Mouse (Mus musculus) heart, embryonic 13.5 days (tissue): ENCODE results near the gene Cacna1c. TPM values are rescaled to one million over a fixed set of nuclear protein-coding genes. Genes with fewer than 3 reads are reported as not detected.

ENCODE experiments used
- ATAC-seq: fragments of 200-750 bp; cut with Nextera tagmentation; 2 replicates; pipeline ENCODE4 v1.8.0; 2017; ENCODE audit warnings: moderate TSS enrichment; ENCODE audit not compliant: insufficient number of reproducible peaks, low FRiP score, low TSS enrichment; ENCODE audit errors: extremely low read depth
- H3K27ac ChIP-seq: fragments of 300-500 bp; sonication (generic); replicated peaks from 2 replicates; pipeline ENCODE4 v1.5.1; 2015; ENCODE audit warnings: moderate library complexity, mild to moderate bottlenecking, inconsistent platforms
- H3K27me3 ChIP-seq: fragments of 300-500 bp; sonication (generic); replicated peaks from 2 replicates; pipeline ENCODE4 v1.6.1; 2015; ENCODE audit warnings: mild to moderate bottlenecking, inconsistent platforms
- H3K36me3 ChIP-seq: fragments of 300-500 bp; sonication (generic); 2 replicates; pipeline ENCODE4 v1.6.1; 2015; ENCODE audit warnings: mild to moderate bottlenecking, inconsistent platforms
- H3K4me1 ChIP-seq: fragments of 300-500 bp; sonication (generic); 2 replicates; pipeline ENCODE4 v1.6.1; 2015; ENCODE audit warnings: inconsistent platforms
- H3K4me2 ChIP-seq: fragments of 300-500 bp; sonication (generic); 2 replicates; pipeline ENCODE4 v1.6.1; 2015; ENCODE audit warnings: inconsistent platforms, mild to moderate bottlenecking, moderate library complexity
- H3K4me3 ChIP-seq: fragments of 300-500 bp; sonication (generic); 2 replicates; pipeline ENCODE4 v1.5.1; 2015; ENCODE audit warnings: moderate library complexity, mild to moderate bottlenecking, inconsistent platforms
- H3K9ac ChIP-seq: fragments of 300-500 bp; sonication (generic); 2 replicates; pipeline ENCODE4 v1.6.1; 2015; ENCODE audit warnings: inconsistent platforms, mild to moderate bottlenecking, moderate library complexity
- H3K9me3 ChIP-seq: fragments of 300-500 bp; sonication (generic); 2 replicates; pipeline ENCODE4 v1.6.1; 2016; ENCODE audit warnings: inconsistent platforms
- WGBS: fragments of 180-500 bp; shearing (Covaris S2); methylation state at CpG from one replicate; pipeline ENCODE4 v1.1.7; 2015; ENCODE audit warnings: mixed read lengths; 5-methylcytosine and 5-hydroxymethylcytosine counted together
- polyA plus RNA-seq: library from polyadenylated mRNA; unstranded; fragments of >200 nt; fragmentation: Nextera tagmentation; extraction: Ambion mirVana; gene quantifications from 2 replicates; pipeline ENCODE4 v1.2.1, GENCODE M21; 2015

The Cacna1c gene
- polyA plus RNA-seq, 1 experiment from 2014 or later, result 41.8 TPM

DNA sequence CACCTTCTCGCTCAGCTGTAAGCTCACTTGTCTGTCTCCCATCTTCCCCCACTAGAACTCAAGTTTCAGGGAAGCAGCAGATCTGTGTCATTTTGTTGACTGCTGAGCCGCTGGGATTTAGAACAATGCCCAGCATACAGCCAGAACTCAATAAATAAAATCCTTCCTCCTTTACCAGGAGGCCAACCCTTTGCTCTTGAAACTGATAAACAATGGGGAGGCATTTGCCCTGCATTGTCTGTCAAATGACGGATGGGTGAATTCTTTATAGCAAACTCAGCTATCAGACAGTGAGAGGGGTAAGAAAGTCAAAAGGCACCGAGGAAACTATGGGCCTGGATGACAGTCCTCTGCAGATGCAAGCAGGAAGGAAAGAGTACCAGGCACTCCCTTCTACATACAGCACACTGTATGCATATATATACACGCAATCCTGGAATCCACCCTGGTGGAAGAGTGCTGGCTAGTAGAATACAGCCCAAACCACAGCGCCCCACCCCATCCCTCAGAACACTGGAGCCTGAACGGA is 187.5 kb downstream of the Cacna1c start:
- H3K36me3 ChIP-seq, result 0 out of 2 replicates have a peak, but pooled peaks cover 4% of the 10 kb centered on the region
- WGBS, result 65% methylated on average over 7 of the region's 7 CpGs
- no peaks in the 10 kb centered on the region for H3K9me3 ChIP-seq
- no peak overlapping the region for H3K4me3 ChIP-seq
- peak overlapping the region; percentile 21; the same call in 1 of the 2 replicates for H3K9ac ChIP-seq
- no peak overlapping the region for H3K4me2 ChIP-seq
- ATAC-seq, result no peak
- H3K4me1 ChIP-seq, result peaks cover 57% of the 10 kb centered on the region
- H3K27ac ChIP-seq, result no peak overlapping the region
- H3K27me3 ChIP-seq, result no peaks in the 10 kb centered on the region

DNA sequence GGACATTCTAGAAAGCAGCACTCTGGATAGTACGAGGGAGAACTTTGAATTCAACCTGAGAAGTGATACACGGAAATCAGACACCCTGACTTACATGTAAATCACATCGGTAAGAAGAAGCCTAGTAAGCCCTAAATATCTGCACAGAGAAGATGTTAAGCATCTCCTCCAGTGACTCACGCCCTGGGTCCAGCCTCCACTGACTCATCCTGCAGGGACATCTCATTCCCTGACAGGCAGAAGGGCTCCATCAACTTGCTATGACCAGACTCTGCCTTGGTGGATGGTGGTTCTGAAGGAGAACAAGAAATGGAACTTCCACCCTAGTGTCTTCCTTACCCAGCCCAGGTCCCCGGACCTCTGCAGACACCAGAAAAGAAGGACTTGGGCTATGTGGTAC is 191.6 kb downstream of the Cacna1c start:
- WGBS, result 80% methylated on average over 5 of the region's 5 CpGs
- Histone ChIP-seq H3K27me3 (no peaks in the 10 kb centered on the region), H3K9ac (no peak overlapping the region), H3K27ac (no peak overlapping the region), H3K4me3 (no peak overlapping the region), H3K4me2 (no peak overlapping the region), H3K36me3 (0 out of 2 replicates have a peak, but pooled peaks cover 4% of the 10 kb centered on the region), H3K9me3 (no peaks in the 10 kb centered on the region), H3K4me1 (peaks cover 86% of the 10 kb centered on the region)
- ATAC-seq, result no peak

DNA sequence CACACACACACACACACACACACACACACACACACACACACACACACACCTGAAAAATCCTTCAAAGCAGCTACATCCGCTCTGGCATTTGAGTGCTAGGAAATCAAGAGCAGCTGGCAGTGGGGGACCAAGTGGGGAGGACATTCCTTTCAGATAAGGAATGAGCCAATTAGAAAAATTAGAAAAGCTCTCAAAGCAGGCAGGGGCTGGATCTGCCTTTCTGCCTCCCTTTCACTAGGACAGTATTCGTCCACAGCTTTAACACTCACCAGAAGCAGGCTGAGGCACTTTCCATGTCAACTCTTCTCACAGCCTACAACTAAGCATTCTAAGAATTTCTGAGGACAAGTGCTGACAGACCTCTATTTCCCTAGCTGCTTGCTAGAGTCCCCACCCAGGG is 194.8 kb downstream of the Cacna1c start:
- WGBS, result 12% methylated on average over 2 of the region's 2 CpGs
- Histone ChIP-seq H3K36me3 (0 out of 2 replicates have a peak, but pooled peaks cover 4% of the 10 kb centered on the region), H3K4me2 (peak overlapping the region; percentile 22), H3K4me3 (no peak overlapping the region), H3K4me1 (peaks cover 94% of the 10 kb centered on the region), H3K9ac (peak overlapping the region; percentile 58), H3K9me3 (no peaks in the 10 kb centered on the region), H3K27ac (peak overlapping the region; percentile 85), H3K27me3 (no peaks in the 10 kb centered on the region)
- ATAC-seq, result 0 out of 2 replicates have a peak, but pooled peaks have one; percentile 35

DNA sequence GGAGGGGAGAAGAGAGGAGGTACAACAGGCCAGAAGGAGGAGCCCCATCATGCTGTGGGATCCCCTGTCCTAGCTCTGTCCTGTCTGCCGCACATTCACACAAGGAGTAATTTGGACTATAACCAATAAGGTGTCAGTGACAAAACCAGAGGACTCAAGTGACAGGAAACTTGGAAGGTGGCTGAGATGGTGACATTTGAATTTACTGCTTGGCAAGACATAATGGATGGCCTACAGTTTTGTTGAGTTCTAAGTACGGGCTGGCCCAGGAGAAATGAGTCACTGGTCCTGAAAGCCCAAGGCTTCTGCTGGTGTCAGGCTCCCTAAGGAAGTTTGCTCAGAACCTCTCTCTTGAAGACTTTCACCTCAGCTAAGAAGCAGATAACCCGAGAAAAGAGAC is 196.0 kb downstream of the Cacna1c start:
- Histone ChIP-seq H3K36me3 (0 out of 2 replicates have a peak, but pooled peaks cover 4% of the 10 kb centered on the region), H3K4me1 (peaks cover 94% of the 10 kb centered on the region), H3K9me3 (no peaks in the 10 kb centered on the region), H3K27me3 (no peaks in the 10 kb centered on the region), H3K4me3 (no peak overlapping the region), H3K27ac (peak overlapping the region; percentile 85), H3K9ac (peak overlapping the region; percentile 58; the same call in 1 of the 2 replicates), H3K4me2 (0 out of 2 replicates have a peak overlapping the region, but pooled peaks have one; percentile 5)
- ATAC-seq, result no peak
- WGBS, result 37% methylated on average over 3 of the region's 3 CpGs

DNA sequence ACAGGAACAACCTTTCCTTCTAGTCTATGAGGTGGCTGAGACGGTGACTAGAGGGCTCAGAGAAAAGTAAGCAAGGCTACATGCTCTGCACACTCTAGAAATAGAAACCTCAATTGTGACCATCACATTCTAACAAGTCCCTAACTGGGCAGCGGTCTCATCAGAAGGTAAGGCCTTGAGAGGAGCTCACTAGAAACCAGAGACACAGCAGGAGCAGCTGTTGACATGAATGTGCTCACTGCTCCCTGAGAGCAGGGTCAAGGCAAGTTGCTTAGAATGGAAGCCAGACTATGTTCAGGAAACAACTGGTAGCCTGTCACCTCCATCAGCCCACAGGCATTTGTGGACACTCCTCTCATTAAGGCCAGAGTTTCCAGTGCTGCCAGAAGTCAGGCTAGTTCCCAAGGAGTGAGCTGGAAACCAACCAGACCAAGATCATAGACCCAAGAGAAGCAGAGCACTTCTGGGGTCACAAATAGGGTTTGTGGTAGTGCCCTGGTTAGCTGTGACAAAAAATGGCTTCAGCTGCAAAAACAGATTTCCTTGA is 196.8 kb downstream of the Cacna1c start:
- Histone ChIP-seq H3K9ac (peak overlapping the region; percentile 40), H3K27ac (peak overlapping the region; percentile 85), H3K4me1 (peaks cover 85% of the 10 kb centered on the region), H3K9me3 (no peaks in the 10 kb centered on the region), H3K27me3 (no peaks in the 10 kb centered on the region), H3K4me3 (no peak overlapping the region), H3K36me3 (0 out of 2 replicates have a peak, but pooled peaks cover 4% of the 10 kb centered on the region), H3K4me2 (no peak overlapping the region; the same call in 1 of the 2 replicates)
- peak; percentile 29; the same call in 1 of the 2 replicates for ATAC-seq
- WGBS, result 50% methylated on average over 2 of the region's 2 CpGs

DNA sequence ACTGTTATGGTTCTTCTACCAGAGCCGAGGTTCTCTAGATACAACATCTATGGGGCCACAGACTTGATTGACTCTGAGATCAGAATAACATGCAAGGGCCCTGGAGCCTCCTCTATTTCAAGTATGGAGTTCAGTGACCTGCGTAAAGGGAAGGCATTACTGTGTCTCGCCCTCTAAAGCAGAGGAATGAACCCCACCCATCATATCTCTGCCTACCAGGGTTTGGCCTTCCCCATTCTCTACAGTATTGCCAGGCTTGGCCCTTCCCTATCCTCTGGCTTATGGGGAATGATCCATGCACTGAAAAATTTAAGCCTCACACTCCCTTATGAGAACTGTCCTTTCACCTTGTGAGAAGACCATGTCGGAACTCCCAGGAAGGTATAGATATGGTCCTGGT is 198.8 kb downstream of the Cacna1c start:
- H3K9me3 ChIP-seq, result no peaks in the 10 kb centered on the region
- H3K27me3 ChIP-seq, result no peaks in the 10 kb centered on the region
- no peak overlapping the region for H3K4me3 ChIP-seq
- H3K36me3 ChIP-seq, result no peaks in the 10 kb centered on the region
- H3K4me1 ChIP-seq, result peaks cover 77% of the 10 kb centered on the region
- H3K4me2 ChIP-seq, result no peak overlapping the region
- WGBS, result 78% methylated on average over 4 of the region's 4 CpGs
- ATAC-seq, result no peak
- H3K27ac ChIP-seq, result 0 out of 2 replicates have a peak overlapping the region, but pooled peaks have one; percentile 26
- no peak overlapping the region for H3K9ac ChIP-seq

DNA sequence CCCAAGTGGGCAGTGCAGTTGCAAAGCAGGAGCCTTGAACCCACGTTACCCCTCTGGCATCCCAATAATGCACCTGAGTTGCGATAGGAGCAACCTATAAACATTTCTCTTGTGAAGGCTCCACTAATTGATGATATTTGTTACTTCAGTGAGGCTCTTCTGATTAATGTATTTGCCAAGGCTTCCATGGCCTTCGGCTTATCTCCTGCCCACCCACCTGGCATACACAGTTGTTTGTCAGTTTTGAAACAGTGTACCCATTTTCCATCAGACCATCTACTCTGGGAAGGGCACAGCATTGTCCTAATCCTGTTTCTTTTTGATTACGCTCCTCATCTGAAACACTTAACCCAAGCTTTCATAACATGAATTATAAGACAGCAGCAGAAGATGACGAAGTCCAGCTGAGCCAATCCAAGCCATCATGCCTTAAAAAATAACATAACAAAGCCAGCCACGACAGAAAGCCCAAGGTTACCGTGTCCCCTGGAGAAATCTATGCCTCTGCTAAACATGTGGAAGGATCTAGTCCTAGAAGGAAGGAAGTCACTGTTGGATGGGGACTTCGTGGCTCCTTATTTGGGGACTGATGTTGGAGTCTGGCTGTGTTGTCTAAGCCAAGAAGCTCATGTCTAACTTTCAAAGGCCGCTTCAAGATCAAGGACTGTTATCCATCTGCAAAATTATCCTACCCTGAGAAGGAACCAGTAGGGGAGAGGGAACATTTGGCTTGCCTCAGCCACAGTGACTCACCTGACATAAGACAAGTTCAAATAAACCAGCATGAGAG is 201.8 kb downstream of the Cacna1c start:
- Histone ChIP-seq H3K4me1 (peaks cover 66% of the 10 kb centered on the region), H3K4me2 (no peak overlapping the region), H3K4me3 (no peak overlapping the region), H3K36me3 (no peaks in the 10 kb centered on the region), H3K27ac (no peak overlapping the region), H3K27me3 (no peaks in the 10 kb centered on the region), H3K9ac (no peak overlapping the region), H3K9me3 (no peaks in the 10 kb centered on the region)
- WGBS, result 80% methylated on average over 9 of the region's 9 CpGs
- no peak for ATAC-seq

DNA sequence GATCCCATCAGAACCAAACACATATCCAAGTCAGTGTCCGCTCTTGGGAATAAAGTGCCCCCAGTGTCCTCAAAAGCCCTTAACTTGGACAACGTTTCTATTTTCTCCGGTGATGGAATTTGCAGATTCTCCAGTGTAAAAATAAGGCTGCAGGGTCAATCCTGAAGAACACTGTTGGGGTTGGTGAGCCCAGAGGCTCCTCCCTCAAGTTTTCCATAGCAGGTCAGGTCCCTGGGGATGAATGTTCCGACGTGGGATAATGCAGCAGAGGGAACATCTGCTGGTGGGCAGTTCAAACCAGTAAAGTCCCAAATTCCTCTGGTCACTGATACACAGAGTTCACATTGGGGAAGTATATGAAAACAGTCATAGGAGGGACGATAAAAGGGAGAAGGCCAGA is 203.8 kb downstream of the Cacna1c start:
- Histone ChIP-seq H3K4me2 (no peak overlapping the region), H3K27ac (no peak overlapping the region), H3K4me1 (peaks cover 57% of the 10 kb centered on the region), H3K36me3 (no peaks in the 10 kb centered on the region), H3K9me3 (no peaks in the 10 kb centered on the region), H3K4me3 (no peak overlapping the region), H3K27me3 (no peaks in the 10 kb centered on the region), H3K9ac (no peak overlapping the region)
- 57% methylated on average over 6 of the region's 6 CpGs for WGBS
- ATAC-seq, result no peak

DNA sequence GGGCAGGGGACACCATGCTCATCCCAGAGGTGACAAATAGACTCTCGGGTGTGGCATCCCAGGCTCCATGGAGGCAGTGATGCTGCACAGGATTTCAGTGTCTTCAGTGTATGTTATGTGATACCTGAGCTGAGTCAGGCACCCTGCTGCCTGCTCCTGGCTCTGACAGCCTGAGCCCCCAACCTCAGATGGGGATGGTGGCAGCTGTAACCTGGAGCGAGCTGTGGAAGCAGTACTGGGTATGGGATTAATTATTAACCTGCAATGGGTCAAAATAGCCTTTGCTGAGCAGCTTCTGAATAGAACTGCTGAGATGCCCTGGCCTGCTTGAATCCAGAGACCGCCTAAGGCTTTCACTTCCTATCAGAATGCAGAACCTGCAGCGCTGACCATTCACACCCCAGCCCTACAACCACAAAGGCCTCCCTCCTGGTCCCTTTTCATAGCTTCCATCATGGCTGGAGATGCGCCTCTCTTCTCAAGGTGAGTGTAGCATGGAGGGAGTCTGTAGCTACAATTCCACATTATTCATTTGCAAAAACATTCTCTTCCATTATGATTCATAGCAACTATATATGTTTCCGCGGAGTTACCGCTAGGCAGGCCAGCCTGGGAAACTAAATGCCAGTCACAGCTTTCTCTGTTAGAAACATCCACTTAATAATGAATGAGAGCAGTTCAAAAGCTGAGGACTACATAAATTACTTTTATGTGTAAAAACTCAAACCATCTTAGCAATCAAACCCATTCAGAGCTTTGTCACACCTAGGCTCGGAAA is 206.0 kb downstream of the Cacna1c start:
- H3K27me3 ChIP-seq, result no peaks in the 10 kb centered on the region
- no peak overlapping the region for H3K4me2 ChIP-seq
- no peaks in the 10 kb centered on the region for H3K36me3 ChIP-seq
- no peak overlapping the region for H3K4me3 ChIP-seq
- 76% methylated on average over 9 of the region's 9 CpGs for WGBS
- H3K27ac ChIP-seq, result no peak overlapping the region
- peaks cover 52% of the 10 kb centered on the region for H3K4me1 ChIP-seq
- H3K9me3 ChIP-seq, result no peaks in the 10 kb centered on the region
- H3K9ac ChIP-seq, result no peak overlapping the region
- no peak for ATAC-seq

DNA sequence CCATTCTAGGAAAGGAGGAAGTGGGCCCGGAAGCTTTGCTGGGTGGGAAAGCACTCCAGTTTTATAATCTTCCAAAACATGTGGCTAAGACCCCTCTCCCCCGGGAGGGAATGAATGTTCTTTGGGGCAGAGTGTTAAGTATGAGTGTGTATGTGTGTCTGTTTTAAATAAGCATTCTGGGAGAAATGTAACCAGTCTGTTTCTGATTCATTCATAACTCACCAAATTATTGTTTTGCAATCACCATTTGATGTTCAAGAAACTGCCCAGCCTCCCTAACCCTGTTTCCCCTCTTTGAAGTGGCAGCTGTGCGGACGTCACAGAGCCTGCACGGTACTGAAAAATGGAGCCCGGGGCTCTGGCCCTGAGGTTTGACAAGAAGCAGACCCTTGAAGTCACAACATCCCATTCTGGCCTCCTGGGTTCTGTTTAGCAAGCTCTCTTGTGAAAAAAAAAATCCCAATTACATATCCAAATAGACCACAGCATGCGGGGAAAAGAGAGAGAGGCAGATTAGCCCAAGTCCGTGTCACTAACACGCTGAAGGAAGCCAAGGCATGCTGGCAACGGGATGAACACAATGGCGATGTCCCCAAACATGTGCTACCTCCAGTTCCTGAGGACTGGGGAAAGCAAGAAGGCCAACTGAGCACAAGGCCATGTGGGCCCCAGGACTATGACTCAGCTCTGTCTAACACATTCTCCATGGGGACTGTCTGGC is 211.9 kb downstream of the Cacna1c start:
- Histone ChIP-seq H3K27ac (peak overlapping the region; percentile 50; the same call in 1 of the 2 replicates), H3K27me3 (no peaks in the 10 kb centered on the region), H3K4me2 (no peak overlapping the region), H3K36me3 (no peaks in the 10 kb centered on the region), H3K9ac (peak overlapping the region; percentile 37; the same call in 1 of the 2 replicates), H3K4me1 (peaks cover 62% of the 10 kb centered on the region), H3K4me3 (no peak overlapping the region), H3K9me3 (no peaks in the 10 kb centered on the region)
- ATAC-seq, result no peak
- WGBS, result 40% methylated on average over 11 of the region's 11 CpGs
